Mouse (Mus musculus) cerebellum, adult 2 months (tissue): ENCODE measurements at regions not wholly inside any gene's neighbourhood (a gene's known extent, or its start where the extent isn't known, plus 50 kb on each side); places are given as distances from the start of the nearest gene placed in this dataset.

ENCODE experiments used
- CTCF ChIP-seq: fragments of 200-500 bp; IDR thresholded peaks from 2 replicates; pipeline ENCODE4 v1.5.1; 2011; ENCODE audit warnings: low read depth, mild to moderate bottlenecking, control low read depth, low read length, moderate library complexity, borderline replicate concordance; ENCODE audit not compliant: insufficient read depth
- POLR2A ChIP-seq: fragments of 200-500 bp; IDR thresholded peaks from 2 replicates; pipeline ENCODE4 v1.6.1; 2011; ENCODE audit warnings: low read length, control low read depth, borderline replicate concordance; ENCODE audit not compliant: insufficient read depth

DNA sequence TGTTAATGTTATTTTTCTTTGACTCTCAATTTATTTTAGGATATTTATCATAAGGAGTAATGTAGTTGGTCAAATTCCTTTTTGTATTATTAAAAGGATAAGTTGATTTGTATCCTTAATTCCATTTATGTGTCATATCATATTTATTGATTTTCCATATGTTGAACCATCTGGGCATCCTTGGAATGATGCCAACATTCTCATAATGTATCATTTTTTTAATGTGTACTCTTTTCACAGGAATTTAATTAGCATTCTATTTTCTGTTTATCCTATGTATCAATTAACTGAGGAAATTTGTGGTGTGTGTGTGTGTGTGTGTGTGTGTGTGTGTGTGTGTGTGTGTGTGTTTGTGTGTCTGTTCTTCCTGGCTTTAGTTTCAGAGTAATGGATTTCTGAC, 779.6 kb downstream of the Pcdh7 start:
- no peak for TF ChIP-seq CTCF
- no peak for TF ChIP-seq POLR2A
